Mouse (Mus musculus) olfactory bulb, adult 2 months (tissue): ENCODE results near the gene Sik2.

Experiments
- CTCF ChIP-seq: fragments of 200-500 bp; IDR thresholded peaks from 2 replicates; pipeline ENCODE4 v1.5.1; 2012; ENCODE audit warnings: low read depth, mild to moderate bottlenecking, low read length, moderate library complexity; ENCODE audit not compliant: insufficient read depth
- POLR2A ChIP-seq: fragments of 200-500 bp; IDR thresholded peaks from 2 replicates; pipeline ENCODE4 v1.6.1; 2012; ENCODE audit warnings: mild to moderate bottlenecking, low read depth, low read length, moderate library complexity; ENCODE audit not compliant: insufficient read depth

DNA sequence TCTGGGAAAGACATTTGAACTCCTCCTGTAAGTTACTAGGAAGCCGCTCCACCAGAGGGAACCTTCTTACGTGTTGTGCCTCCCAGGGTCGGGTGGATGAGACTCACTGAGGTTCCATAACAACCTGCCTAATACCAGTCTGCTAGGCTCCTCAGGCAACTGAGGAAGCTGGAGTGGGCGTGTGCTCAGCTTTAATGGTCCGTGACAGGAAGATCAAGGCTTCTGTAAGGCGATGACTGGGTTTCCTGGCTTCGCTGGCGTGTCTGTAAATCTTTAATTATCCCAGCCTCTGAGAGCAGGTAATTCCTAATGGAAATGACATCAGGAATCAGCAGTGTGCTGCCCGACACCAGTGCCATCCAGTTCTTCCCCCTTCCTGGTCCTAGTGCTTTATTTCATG lies 163.3 kb downstream of the Sik2 start:
- no peak for TF ChIP-seq CTCF
- no peak for TF ChIP-seq POLR2A
